8 mouse cellular contexts compared by ENCODE assay signal in the genomic region with DNA sequence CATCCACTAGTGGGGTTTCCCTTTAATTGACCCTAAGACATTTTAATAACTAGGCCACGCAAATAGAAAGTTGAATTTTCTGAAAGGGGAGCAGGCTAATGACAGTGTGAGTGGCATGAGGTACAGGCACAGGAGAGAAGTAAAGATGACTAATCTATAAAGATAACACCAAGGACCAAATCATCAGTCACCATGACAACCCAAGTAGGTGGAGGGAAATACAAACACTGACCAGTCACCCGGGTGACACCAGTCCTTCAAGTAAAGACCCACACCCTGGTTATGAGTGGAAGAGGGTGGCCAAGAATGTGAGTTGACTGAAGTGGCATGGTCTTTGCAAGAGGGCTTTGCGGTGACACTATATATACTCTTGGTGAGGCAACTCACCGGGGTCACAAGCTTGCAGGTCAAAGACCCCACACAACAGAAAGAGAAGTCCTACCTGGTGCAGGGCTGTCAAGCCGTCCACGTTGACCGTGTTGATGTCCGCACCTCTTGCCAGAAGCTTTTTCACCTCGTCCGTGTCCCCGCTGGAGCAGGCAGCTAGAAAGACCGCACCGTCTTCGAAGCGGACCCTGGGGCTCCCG. TPM values are rescaled to one million over a fixed set of nuclear protein-coding genes. Genes with fewer than 3 reads are reported as not detected.
DNase-seq lines count a peak whose midpoint lies in the region; ATAC-seq and TF ChIP-seq lines count a peak whose summit lies in the region.

No protein-coding gene starts in this region.

- peak overlapping the region; percentile 64; the same call in 1 of the 2 replicates for H3K27ac ChIP-seq in thymus, adult 2 months (ENCODE audit: control insufficient read depth, insufficient read depth, low read length)
- peak overlapping the region; percentile 93 for H3K27ac ChIP-seq in midbrain, embryonic 14.5 days (replicated peaks; ENCODE audit: low read depth, low read length)

- DNase-seq in adrenal gland, adult 8-10 months, result peak; percentile 42
- no peak for DNase-seq in adrenal gland, adult 18-20 months (ENCODE audit: low spot score in 2 of 2)
- no peak for DNase-seq in thymus, adult 2 months
- no peak for DNase-seq in thymus, postnatal 4 days
- DNase-seq in midbrain, embryonic 14.5 days, result no peak
- DNase-seq in cerebellum, postnatal 4 days (ENCODE audit: low spot score in 2 of 2), result no peak

- peak overlapping the region; percentile 82 for H3K9ac ChIP-seq in midbrain, embryonic 14.5 days (replicated peaks; ENCODE audit: low read length)

- H3K27me3 ChIP-seq in thymus, adult 2 months (ENCODE audit: control insufficient read depth, insufficient read depth, low read length), result no peaks in the 10 kb centered on the region
- no peaks in the 10 kb centered on the region for H3K27me3 ChIP-seq in midbrain, embryonic 14.5 days (ENCODE audit: control insufficient read depth, insufficient read depth, low read length)

- 7% methylated on average over 16 of the region's 16 CpGs for WGBS in thymus, adult 2 months
- WGBS in midbrain, embryonic 14.5 days, result 4% methylated on average over 16 of the region's 16 CpGs

- no peaks in the 10 kb centered on the region for H3K9me3 ChIP-seq in midbrain, embryonic 14.5 days (ENCODE audit: control insufficient read depth, low read length)

- H3K4me3 ChIP-seq in thymus, adult 2 months (ENCODE audit: control insufficient read depth, insufficient read depth, low read length), result peak overlapping the region; percentile 82
- peak overlapping the region; percentile 78 for H3K4me3 ChIP-seq in midbrain, embryonic 14.5 days (replicated peaks; ENCODE audit: low read depth, low read length)

- H3K4me2 ChIP-seq in midbrain, embryonic 14.5 days (ENCODE audit: low read length), result peak overlapping the region; percentile 78

- peak; percentile 13 for ATAC-seq in inflammation-experienced regulatory T-cells, adult 6 months
- ATAC-seq in midbrain, embryonic 14.5 days (ENCODE audit: low FRiP score, low TSS enrichment), result peak; percentile 44
- no peak for ATAC-seq in erythroid progenitor cell, adult 5-6 weeks (replicated peaks; ENCODE audit: low FRiP score, poor library complexity, severe bottlenecking)

- no peak for TF ChIP-seq CTCF in thymus, adult 2 months (IDR thresholded peaks at IDR 0.05; ENCODE audit: borderline replicate concordance, control insufficient read depth, extremely low read depth, insufficient read depth, low read length, poor library complexity)

- H3K4me1 ChIP-seq in thymus, adult 2 months (replicated peaks; ENCODE audit: control insufficient read depth, insufficient read depth, low read length), result peaks cover 6% of the 10 kb centered on the region; the same call in 1 of the 2 replicates
- H3K4me1 ChIP-seq in midbrain, embryonic 14.5 days (ENCODE audit: control insufficient read depth, insufficient read depth, low read length), result peaks cover 14% of the 10 kb centered on the region

- H3K36me3 ChIP-seq in thymus, adult 2 months (ENCODE audit: control insufficient read depth, insufficient read depth, low read length), result no peaks in the 10 kb centered on the region
- H3K36me3 ChIP-seq in midbrain, embryonic 14.5 days (ENCODE audit: control insufficient read depth, insufficient read depth, low read length), result no peaks in the 10 kb centered on the region

- no peak for TF ChIP-seq POLR2A in thymus, adult 2 months (IDR thresholded peaks at IDR 0.05; ENCODE audit: control insufficient read depth, extremely low read depth, insufficient read depth, low read length, poor library complexity)

RNA-seq across cellular contexts. Expression of a gene that starts 0.6 kb away (rescaled TPM):
- 10 to 100 TPM; 10.3 to 23.7 (median 15.7) TPM for total RNA-seq in adrenal gland, adult 8-10 months (2022)
- total RNA-seq in adrenal gland, adult 18-20 months (2021), result 10 to 100 TPM; 10.7 to 12.1 TPM
- 15.7 and 16.0 TPM in 2 replicates for polyA plus RNA-seq in thymus, adult 2 months (2012; rRNA removed)
- polyA plus RNA-seq in inflammation-experienced regulatory T-cells, adult 6 months (2017; shearing (Covaris generic)), result 1 to 10 TPM; 2.1 to 4.0 (median 3.2) TPM
- 10.5 and 14.5 TPM in 2 replicates for polyA plus RNA-seq in midbrain, embryonic 14.5 days (2014; fragmentation: Nextera tagmentation; extraction: Ambion mirVana)
- total RNA-seq in erythroid progenitor cell, adult 5-6 weeks (2015; ENCODE audit: low replicate concordance), result 8.0 and 9.0 TPM in 2 replicates
- total RNA-seq in erythroid progenitor cell, adult 5-6 weeks (2017; ENCODE audit: low replicate concordance), result 17.3 and 26.2 TPM in 2 replicates

RNA-seq across cellular contexts. Expression of a gene that starts 7.2 kb away (rescaled TPM):
- total RNA-seq in adrenal gland, adult 8-10 months (2022), result 1 to 10 TPM in 2 of 4 experiments, under 1 TPM in 2; 0.70 to 1.7 (median 1.1) TPM
- total RNA-seq in adrenal gland, adult 18-20 months (2021), result under 1 TPM; 0.40 to 0.67 TPM
- polyA plus RNA-seq in thymus, adult 2 months (2012; rRNA removed), result 15.1 and 22.9 TPM in 2 replicates
- polyA plus RNA-seq in inflammation-experienced regulatory T-cells, adult 6 months (2017; shearing (Covaris generic)), result 10 to 100 TPM; 11.0 to 33.5 (median 11.1) TPM
- 9.0 and 11.7 TPM in 2 replicates for polyA plus RNA-seq in midbrain, embryonic 14.5 days (2014; fragmentation: Nextera tagmentation; extraction: Ambion mirVana)
- 190 and 216 TPM in 2 replicates for total RNA-seq in erythroid progenitor cell, adult 5-6 weeks (2015; ENCODE audit: low replicate concordance)
- total RNA-seq in erythroid progenitor cell, adult 5-6 weeks (2017; ENCODE audit: low replicate concordance), result 59.8 and 74.3 TPM in 2 replicates

Comparison
In these comparisons a context has a peak if more than half of its experiments do, and no peak if none do; other contexts are left out.
1. RNA of a gene that starts 7.2 kb away (total RNA-seq): 59.8 to 216 TPM in erythroid progenitor cell, adult 5-6 weeks; 0.70 to 1.7 TPM in adrenal gland, adult 8-10 months and 0.40 to 0.67 TPM in adrenal gland, adult 18-20 months; every median in the first group is over 10 times any median in the second.